Mouse (Mus musculus) left cerebral cortex, postnatal 14 days (tissue): ENCODE measurements around the gene Pkd1l1. TPM values are rescaled to one million over a fixed set of nuclear protein-coding genes. Genes with fewer than 3 reads are reported as not detected.

ENCODE experiments used
- DNase-seq, 2 experiments: peaks; one replicate each; pipeline ENCODE4 v3.0.0; 2021 to 2022; ENCODE audit warnings: low spot score in 2 of 2, mixed read lengths in 1 of 2
- intact Hi-C: fragments of 180-260 bp; cut with DNase I; formaldehyde crosslinking; loops from one replicate; pipeline ENCODE4 v1.15.1; 2025
- total RNA-seq, 2 experiments: library from RNA; stranded (reverse); gene quantifications; 2 replicates each; pipeline ENCODE4 v1.2.3; 2021

Gene Pkd1l1
- total RNA-seq, 2 experiments from 2014 or later = 0.04 TPM; not detected in 1

- no peak for DNase-seq
- intact Hi-C loops = no loop called here
Observed at GRCm38 (mm10) chr11:8948871-8949270, 24.2 kb downstream of the Pkd1l1 start.

- intact Hi-C loops = no loop called here
- DNase-seq = no peak
Observed at GRCm38 (mm10) chr11:8944114-8944513, 29.0 kb downstream of the Pkd1l1 start.

GRCm38 (mm10) chr11:8942446-8942845 lies 30.6 kb downstream of the Pkd1l1 start:
- peak in 1 of 2 experiments; percentile 27 for DNase-seq
- intact Hi-C loops = no loop called here

- DNase-seq = no peak
- intact Hi-C loops = no loop called here
Observed at GRCm38 (mm10) chr11:8936431-8937110, 36.5 kb downstream of the Pkd1l1 start.

GRCm38 (mm10) chr11:8916081-8916671 lies 56.9 kb downstream of the Pkd1l1 start:
- intact Hi-C loops = no loop called here

GRCm38 (mm10) chr11:8882793-8883192 lies 90.3 kb downstream of the Pkd1l1 start:
- DNase-seq = no peak
- intact Hi-C loops = no loop called here

More at GRCm38 (mm10) chr11:8916081-8916671, 56.9 kb downstream of the Pkd1l1 start:
- no peak for DNase-seq

- intact Hi-C loops = no loop called here
- no peak for DNase-seq
Observed at GRCm38 (mm10) chr11:8881521-8881920, 91.5 kb downstream of the Pkd1l1 start.

GRCm38 (mm10) chr11:8870115-8870514 lies 103.0 kb downstream of the Pkd1l1 start:
- DNase-seq = peak in 1 of 2 experiments; percentile 62
- intact Hi-C loops = no loop called here

- DNase-seq = no peak
- intact Hi-C loops = no loop called here
Observed at GRCm38 (mm10) chr11:8866021-8866420, 107.0 kb downstream of the Pkd1l1 start.

GRCm38 (mm10) chr11:8863955-8864675 lies 109.0 kb downstream of the Pkd1l1 start:
- DNase-seq = peak; percentile 31 to 55
- intact Hi-C loops = loop anchor here (5.0 kb wide), 3 partner anchors 93 to 442 kb away; no protein-coding TSS in a partner anchor

GRCm38 (mm10) chr11:8862426-8862825 lies 110.6 kb downstream of the Pkd1l1 start:
- intact Hi-C loops = loop anchor here (5.0 kb wide), 3 partner anchors 95 to 440 kb away; no protein-coding TSS in a partner anchor
- DNase-seq = no peak

- no peak for DNase-seq
- intact Hi-C loops = loop anchor here (5.0 kb wide), 3 partner anchors 95 to 440 kb away; no protein-coding TSS in a partner anchor
Observed at GRCm38 (mm10) chr11:8861978-8862377, 111.1 kb downstream of the Pkd1l1 start.

GRCm38 (mm10) chr11:8860878-8861277 lies 112.2 kb downstream of the Pkd1l1 start:
- intact Hi-C loops = loop anchor here (5.0 kb wide), 3 partner anchors 96 to 439 kb away; no protein-coding TSS in a partner anchor

GRCm38 (mm10) chr11:8859868-8860267 lies 113.2 kb downstream of the Pkd1l1 start:
- intact Hi-C loops = loop anchor here (5.0 kb wide), 3 partner anchors 97 to 438 kb away; no protein-coding TSS in a partner anchor
- peak; percentile 79 for DNase-seq

More at GRCm38 (mm10) chr11:8860878-8861277, 112.2 kb downstream of the Pkd1l1 start:
- DNase-seq = no peak

- no peak for DNase-seq
- intact Hi-C loops = no loop called here
Observed at GRCm38 (mm10) chr11:8859041-8859440, 114.0 kb downstream of the Pkd1l1 start.

GRCm38 (mm10) chr11:8856125-8856524 lies 116.9 kb downstream of the Pkd1l1 start:
- intact Hi-C loops = no loop called here
- DNase-seq = no peak

GRCm38 (mm10) chr11:8848049-8848448 lies 125.0 kb downstream of the Pkd1l1 start:
- intact Hi-C loops = no loop called here
- DNase-seq = no peak

- intact Hi-C loops = no loop called here
- no peak for DNase-seq
Observed at GRCm38 (mm10) chr11:8847627-8848026, 125.4 kb downstream of the Pkd1l1 start.

- intact Hi-C loops = no loop called here
- no peak for DNase-seq
Observed at GRCm38 (mm10) chr11:8836176-8836575, 136.9 kb downstream of the Pkd1l1 start.

- no peak for DNase-seq
- intact Hi-C loops = no loop called here
Observed at GRCm38 (mm10) chr11:8834121-8834520, 138.9 kb downstream of the Pkd1l1 start.
